Mouse (Mus musculus): ENCODE data around the gene Recql5. TPM values are rescaled to one million over a fixed set of nuclear protein-coding genes. Genes with fewer than 3 reads are reported as not detected.
A peak's percentile ranks its signal among the peaks of the same experiment; 100 is the strongest.

Gene Recql5
- polyA plus RNA-seq, 1 experiment from 2014 or later, result 6.1 TPM

DNA sequence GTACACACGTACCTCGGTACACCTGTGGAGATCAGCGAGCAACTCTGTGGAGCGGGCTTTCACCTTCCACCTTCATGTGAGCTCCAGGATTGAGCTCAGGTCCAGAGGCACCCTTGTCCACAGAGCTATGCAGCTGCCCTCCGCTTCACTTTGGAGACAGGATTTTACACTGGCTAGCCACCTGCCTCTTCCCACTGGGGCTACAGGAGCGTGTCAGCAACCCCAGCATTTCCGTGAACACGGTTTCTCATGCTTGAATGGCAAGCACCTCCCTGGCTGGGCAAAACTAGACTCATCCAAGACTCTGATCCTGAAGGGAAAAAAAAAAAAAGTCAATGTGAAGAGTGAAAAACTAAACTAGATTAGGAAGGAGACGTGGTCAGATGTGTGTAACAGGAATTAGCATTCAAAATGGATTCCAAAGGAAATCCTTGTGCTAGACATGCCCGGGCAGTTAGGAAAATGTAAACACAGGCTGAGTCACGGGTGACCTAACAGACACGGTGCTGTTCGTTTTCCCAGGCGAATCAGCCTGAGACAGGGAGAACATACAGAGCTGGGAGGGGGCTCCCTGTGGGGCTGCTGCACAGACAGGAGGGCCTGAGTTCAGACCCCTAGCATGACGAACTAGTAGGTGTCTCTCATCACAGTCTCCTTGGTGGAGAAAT is 36.9 kb upstream of the Recql5 start:
- Histone ChIP-seq H3K4me3 (ENCODE audit: low read depth, low read length) (no peak overlapping the region), H3K9me3 (ENCODE audit: low read length) (no peaks in the 10 kb centered on the region), H3K4me1 (ENCODE audit: insufficient read depth) (peaks cover 14% of the 10 kb centered on the region), H3K27me3 (ENCODE audit: insufficient read depth, low read length) (peaks cover 16% of the 10 kb centered on the region), H3K9ac (replicated peaks) (no peak overlapping the region), H3K36me3 (replicated peaks; ENCODE audit: insufficient read depth, low read length) (peaks cover 1% of the 10 kb centered on the region; the same call in 1 of the 2 replicates), H3K27ac (ENCODE audit: low read depth) (no peak overlapping the region), H3K4me2 (ENCODE audit: low read depth, low read length) (no peak overlapping the region)
- TF ChIP-seq EP300 (IDR thresholded peaks at IDR 0.05; ENCODE audit: low read depth), result no peak
- no peak for TF ChIP-seq CTCF (IDR thresholded peaks at IDR 0.05; ENCODE audit: low read depth)
- no peak for DNase-seq
- ATAC-seq, result no peak
- 55% methylated on average over 15 of the region's 15 CpGs for whole genome bisulfite sequencing (ENCODE audit: insufficient replicate concordance)

DNA sequence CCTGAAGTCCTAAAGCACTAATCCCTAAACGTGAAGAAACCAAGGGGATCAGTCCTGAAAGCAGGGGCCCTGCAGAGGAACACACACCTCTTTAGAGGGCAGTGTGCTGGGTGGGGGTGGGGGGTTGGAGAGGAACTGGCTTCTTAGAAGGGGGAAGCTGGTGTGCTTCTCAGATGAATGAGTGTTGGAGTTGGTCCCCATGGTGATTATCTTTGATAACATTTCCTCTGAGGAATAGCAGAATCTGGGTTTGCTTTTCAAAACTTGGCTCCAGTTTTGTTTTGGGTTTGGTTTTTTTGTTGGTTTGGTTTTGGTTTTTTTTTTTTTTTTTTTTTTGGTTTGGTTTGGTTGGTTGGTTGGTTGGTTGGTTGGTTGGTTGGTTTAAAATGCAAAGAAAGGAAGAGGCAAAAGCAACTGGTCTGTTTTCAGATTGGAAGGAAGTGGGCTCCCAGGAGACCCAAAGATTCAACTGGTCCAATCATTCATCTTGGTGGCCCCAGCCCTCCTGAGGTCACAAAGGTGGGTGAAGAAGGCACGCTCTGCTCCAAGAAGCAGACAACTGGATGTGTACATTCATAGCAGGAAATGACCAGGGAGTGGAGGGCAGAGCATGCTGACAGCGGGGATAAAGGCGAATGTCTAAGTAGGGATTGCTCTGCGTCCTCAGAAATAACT is 35.6 kb upstream of the Recql5 start:
- no peak for TF ChIP-seq EP300 (IDR thresholded peaks at IDR 0.05; ENCODE audit: low read depth)
- TF ChIP-seq CTCF (IDR thresholded peaks at IDR 0.05; ENCODE audit: low read depth), result no peak
- peak; percentile 16 for DNase-seq
- Histone ChIP-seq H3K27me3 (ENCODE audit: insufficient read depth, low read length) (peaks cover 3% of the 10 kb centered on the region; the same call in 1 of the 2 replicates), H3K27ac (ENCODE audit: low read depth) (no peak overlapping the region), H3K4me1 (ENCODE audit: insufficient read depth) (peaks cover 5% of the 10 kb centered on the region; the same call in 1 of the 2 replicates), H3K9me3 (ENCODE audit: low read length) (no peaks in the 10 kb centered on the region), H3K9ac (replicated peaks) (no peak overlapping the region), H3K36me3 (replicated peaks; ENCODE audit: insufficient read depth, low read length) (peaks cover 13% of the 10 kb centered on the region), H3K4me2 (ENCODE audit: low read depth, low read length) (no peak overlapping the region), H3K4me3 (ENCODE audit: low read depth, low read length) (no peak overlapping the region)
- ATAC-seq, result no peak
- WGBS (ENCODE audit: insufficient replicate concordance), result 51% methylated on average over 5 of the region's 5 CpGs

- no peak overlapping the region for H3K27ac ChIP-seq (ENCODE audit: low read depth)
- H3K4me3 ChIP-seq (ENCODE audit: low read depth, low read length), result no peak overlapping the region
- DNase-seq, result peak; percentile 19
- no peaks in the 10 kb centered on the region for H3K27me3 ChIP-seq (ENCODE audit: insufficient read depth, low read length)
- peaks cover 49% of the 10 kb centered on the region for H3K36me3 ChIP-seq (replicated peaks; ENCODE audit: insufficient read depth, low read length)
- H3K9me3 ChIP-seq (ENCODE audit: low read length), result no peaks in the 10 kb centered on the region
- no peak overlapping the region for H3K9ac ChIP-seq (replicated peaks)
- 39% methylated on average over 10 of the region's 10 CpGs for WGBS (ENCODE audit: insufficient replicate concordance)
- ATAC-seq, result peak; percentile 55
- TF ChIP-seq EP300 (IDR thresholded peaks at IDR 0.05; ENCODE audit: low read depth), result no peak
- H3K4me2 ChIP-seq (ENCODE audit: low read depth, low read length), result no peak overlapping the region
- peaks cover 3% of the 10 kb centered on the region; the same call in 1 of the 2 replicates for H3K4me1 ChIP-seq (ENCODE audit: insufficient read depth)
These were observed 31.8 kb upstream of the Recql5 start for GRCm38 (mm10) chr11:115964977-115965604.

- Histone ChIP-seq H3K4me3 (ENCODE audit: low read depth, low read length) (no peak overlapping the region), H3K9me3 (ENCODE audit: low read length) (no peaks in the 10 kb centered on the region), H3K4me2 (ENCODE audit: low read depth, low read length) (no peak overlapping the region), H3K27me3 (ENCODE audit: insufficient read depth, low read length) (no peaks in the 10 kb centered on the region), H3K9ac (replicated peaks) (no peak overlapping the region), H3K4me1 (ENCODE audit: insufficient read depth) (no peaks in the 10 kb centered on the region), H3K36me3 (replicated peaks; ENCODE audit: insufficient read depth, low read length) (peaks cover 59% of the 10 kb centered on the region), H3K27ac (ENCODE audit: low read depth) (no peak overlapping the region)
- ATAC-seq (no peak), DNase-seq (no peak)
- 91% methylated on average over 9 of the region's 9 CpGs for WGBS (ENCODE audit: insufficient replicate concordance)
- TF ChIP-seq EP300 (IDR thresholded peaks at IDR 0.05; ENCODE audit: low read depth) (no peak), CTCF (IDR thresholded peaks at IDR 0.05; ENCODE audit: low read depth) (no peak)
These were observed 29.6 kb upstream of the Recql5 start for GRCm38 (mm10) chr11:115962651-115963412.

GRCm38 (mm10) chr11:115959018-115959417 is 25.7 kb upstream of the Recql5 start:
- H3K27me3 ChIP-seq (ENCODE audit: insufficient read depth, low read length), result no peaks in the 10 kb centered on the region
- DNase-seq (no peak), ATAC-seq (no peak)
- WGBS (ENCODE audit: insufficient replicate concordance), result 93% methylated on average over 9 of the region's 9 CpGs
- H3K9me3 ChIP-seq (ENCODE audit: low read length), result no peaks in the 10 kb centered on the region
- TF ChIP-seq EP300 (IDR thresholded peaks at IDR 0.05; ENCODE audit: low read depth) (no peak), CTCF (IDR thresholded peaks at IDR 0.05; ENCODE audit: low read depth) (no peak)
- no peak overlapping the region for H3K27ac ChIP-seq (ENCODE audit: low read depth)
- H3K36me3 ChIP-seq (replicated peaks; ENCODE audit: insufficient read depth, low read length), result peaks cover 63% of the 10 kb centered on the region
- H3K4me1 ChIP-seq (ENCODE audit: insufficient read depth), result no peaks in the 10 kb centered on the region
- H3K4me2 ChIP-seq (ENCODE audit: low read depth, low read length), result no peak overlapping the region
- no peak overlapping the region for H3K4me3 ChIP-seq (ENCODE audit: low read depth, low read length)
- no peak overlapping the region for H3K9ac ChIP-seq (replicated peaks)

GRCm38 (mm10) chr11:115957971-115958370 is 24.7 kb upstream of the Recql5 start:
- H3K9ac ChIP-seq (replicated peaks), result no peak overlapping the region
- H3K4me2 ChIP-seq (ENCODE audit: low read depth, low read length), result no peak overlapping the region
- no peaks in the 10 kb centered on the region for H3K9me3 ChIP-seq (ENCODE audit: low read length)
- H3K4me3 ChIP-seq (ENCODE audit: low read depth, low read length), result no peak overlapping the region
- TF ChIP-seq CTCF (IDR thresholded peaks at IDR 0.05; ENCODE audit: low read depth), result no peak
- no peak for TF ChIP-seq EP300 (IDR thresholded peaks at IDR 0.05; ENCODE audit: low read depth)
- WGBS (ENCODE audit: insufficient replicate concordance), result 81% methylated on average over 7 of the region's 7 CpGs
- peaks cover 58% of the 10 kb centered on the region for H3K36me3 ChIP-seq (replicated peaks; ENCODE audit: insufficient read depth, low read length)
- DNase-seq, result no peak
- H3K4me1 ChIP-seq (ENCODE audit: insufficient read depth), result no peaks in the 10 kb centered on the region
- no peak overlapping the region for H3K27ac ChIP-seq (ENCODE audit: low read depth)
- H3K27me3 ChIP-seq (ENCODE audit: insufficient read depth, low read length), result no peaks in the 10 kb centered on the region
- ATAC-seq, result no peak

All from liver, postnatal 0 days (tissue).